Mouse (Mus musculus): ENCODE measurements around the gene C1qtnf2.

GRCm38 (mm10) chr11:43492663-43493062, 18.6 kb downstream of the C1qtnf2 start:
- TF ChIP-seq CTCF (IDR thresholded peaks at IDR 0.05; ENCODE audit: low read depth) (peak; percentile 97), EP300 (optimal IDR thresholded peaks at IDR 0.05) (no peak)

All from stomach, postnatal 0 days (tissue).